Mouse (Mus musculus): ENCODE measurements around the gene Ythdf1. TPM values are rescaled to one million over a fixed set of nuclear protein-coding genes. Genes with fewer than 3 reads are reported as not detected.

Ythdf1 gene
- polyA plus RNA-seq, 1 experiment from 2014 or later = 52.0 TPM

Small RNAs within 50 kb of the gene (microRNA-seq; reads per million reads assigned to microRNA genes)
- 2.2 reads per million, percentile 7 among the genes with 10 or more reads in this experiment for gene Mir124a-3

Other genes with a start within 250 kb of the Ythdf1 start
- 29.0 and 30.1 TPM in 2 replicates for gene Dido1, start 210.9 kb downstream of the Ythdf1 start, polyA plus RNA-seq (2015; fragmentation: Nextera tagmentation; extraction: Ambion mirVana)
- 56.1 and 60.7 TPM in 2 replicates for gene Gid8, start 210.8 kb downstream of the Ythdf1 start, polyA plus RNA-seq (2015; fragmentation: Nextera tagmentation; extraction: Ambion mirVana)
- 0.17 and 0.26 TPM in 2 replicates for gene Slc17a9, start 195.7 kb downstream of the Ythdf1 start, polyA plus RNA-seq (2015; fragmentation: Nextera tagmentation; extraction: Ambion mirVana)
- gene Bhlhe23, start 144.0 kb downstream of the Ythdf1 start, polyA plus RNA-seq (2015; fragmentation: Nextera tagmentation; extraction: Ambion mirVana) = 14.9 and 16.5 TPM in 2 replicates
- 0.10 and 0.31 TPM in 2 replicates for gene Birc7, start 8.1 kb upstream of the Ythdf1 start, polyA plus RNA-seq (2015; fragmentation: Nextera tagmentation; extraction: Ambion mirVana)
- 77.0 and 94.1 TPM in 2 replicates for gene Nkain4, start 33.8 kb upstream of the Ythdf1 start, polyA plus RNA-seq (2015; fragmentation: Nextera tagmentation; extraction: Ambion mirVana)
- gene Arfgap1, start 46.3 kb upstream of the Ythdf1 start, polyA plus RNA-seq (2015; fragmentation: Nextera tagmentation; extraction: Ambion mirVana) = 125 and 126 TPM in 2 replicates
- gene Col20a1, start 65.6 kb upstream of the Ythdf1 start, polyA plus RNA-seq (2015; fragmentation: Nextera tagmentation; extraction: Ambion mirVana) = 0.11 and 0.22 TPM in 2 replicates
- gene Chrna4, start 122.6 kb upstream of the Ythdf1 start, polyA plus RNA-seq (2015; fragmentation: Nextera tagmentation; extraction: Ambion mirVana) = 46.3 and 55.9 TPM in 2 replicates
- gene Kcnq2, start 214.4 kb upstream of the Ythdf1 start, polyA plus RNA-seq (2015; fragmentation: Nextera tagmentation; extraction: Ambion mirVana) = 54.0 and 62.5 TPM in 2 replicates
- 11.5 and 12.1 TPM in 2 replicates for gene Eef1a2, start 236.1 kb upstream of the Ythdf1 start, polyA plus RNA-seq (2015; fragmentation: Nextera tagmentation; extraction: Ambion mirVana)

Measured in midbrain, embryonic 15.5 days (tissue).